Mouse (Mus musculus): Measurements from ENCODE around the gene H2-M5.

Gene H2-M5

GRCm38 (mm10) chr17:36989437-36989836, at the start of gene H2-M5:
TSS of gene H2-M5 (minus strand) at chr17:36989537.
- DNase-seq (ENCODE audit: low read depth, low spot score) = no peak

DNA sequence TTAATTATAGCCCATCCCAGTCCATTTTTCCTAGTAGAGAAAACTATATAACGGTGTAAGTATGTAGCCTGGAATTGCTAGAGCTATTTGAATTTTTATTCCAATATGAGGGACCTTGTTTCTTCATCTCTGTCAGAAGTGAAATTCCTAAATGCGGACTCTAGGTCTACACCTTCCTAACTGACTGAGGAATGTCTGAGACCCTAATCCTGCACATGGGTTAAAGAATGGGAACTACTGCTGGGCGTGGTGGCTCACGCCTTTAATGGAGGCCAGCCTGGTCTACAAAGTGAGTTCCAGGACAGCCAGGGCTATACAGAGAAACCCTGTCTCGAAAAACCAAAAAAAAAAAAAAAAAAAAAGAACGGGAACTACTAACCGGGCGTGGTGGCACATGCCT, 39.8 kb upstream of the H2-M5 start:
- DNase-seq (ENCODE audit: low read depth, low spot score) = no peak

GRCm38 (mm10) chr17:37028683-37029120, 39.4 kb upstream of the H2-M5 start:
- peak; percentile 99 for DNase-seq (ENCODE audit: low read depth, low spot score)

GRCm38 (mm10) chr17:37028212-37028611, 38.9 kb upstream of the H2-M5 start:
- DNase-seq (ENCODE audit: low read depth, low spot score) = no peak

- DNase-seq (ENCODE audit: low read depth, low spot score) = no peak
These were observed 38.1 kb upstream of the H2-M5 start for GRCm38 (mm10) chr17:37027486-37027885.

DNA sequence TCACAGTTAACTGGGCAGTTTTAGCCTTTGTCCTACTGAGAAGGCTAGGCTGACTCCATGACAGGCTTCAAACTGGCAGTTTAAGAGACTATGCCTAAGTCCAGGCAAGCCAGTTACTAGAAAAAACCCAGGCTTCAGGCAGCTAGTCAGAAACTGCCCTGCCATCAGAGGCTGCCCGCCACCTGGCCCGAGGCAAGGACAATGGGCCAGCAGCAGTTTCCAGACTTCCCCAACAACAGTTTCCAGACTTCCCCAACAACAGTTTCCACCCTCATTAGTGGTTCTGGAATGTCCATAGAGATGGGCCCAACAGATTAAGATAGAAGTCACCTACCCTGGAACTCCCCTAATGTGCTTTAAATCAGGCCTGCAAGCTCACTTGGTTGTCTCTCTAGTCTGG, 37.1 kb upstream of the H2-M5 start:
- DNase-seq (ENCODE audit: low read depth, low spot score) = no peak

DNA sequence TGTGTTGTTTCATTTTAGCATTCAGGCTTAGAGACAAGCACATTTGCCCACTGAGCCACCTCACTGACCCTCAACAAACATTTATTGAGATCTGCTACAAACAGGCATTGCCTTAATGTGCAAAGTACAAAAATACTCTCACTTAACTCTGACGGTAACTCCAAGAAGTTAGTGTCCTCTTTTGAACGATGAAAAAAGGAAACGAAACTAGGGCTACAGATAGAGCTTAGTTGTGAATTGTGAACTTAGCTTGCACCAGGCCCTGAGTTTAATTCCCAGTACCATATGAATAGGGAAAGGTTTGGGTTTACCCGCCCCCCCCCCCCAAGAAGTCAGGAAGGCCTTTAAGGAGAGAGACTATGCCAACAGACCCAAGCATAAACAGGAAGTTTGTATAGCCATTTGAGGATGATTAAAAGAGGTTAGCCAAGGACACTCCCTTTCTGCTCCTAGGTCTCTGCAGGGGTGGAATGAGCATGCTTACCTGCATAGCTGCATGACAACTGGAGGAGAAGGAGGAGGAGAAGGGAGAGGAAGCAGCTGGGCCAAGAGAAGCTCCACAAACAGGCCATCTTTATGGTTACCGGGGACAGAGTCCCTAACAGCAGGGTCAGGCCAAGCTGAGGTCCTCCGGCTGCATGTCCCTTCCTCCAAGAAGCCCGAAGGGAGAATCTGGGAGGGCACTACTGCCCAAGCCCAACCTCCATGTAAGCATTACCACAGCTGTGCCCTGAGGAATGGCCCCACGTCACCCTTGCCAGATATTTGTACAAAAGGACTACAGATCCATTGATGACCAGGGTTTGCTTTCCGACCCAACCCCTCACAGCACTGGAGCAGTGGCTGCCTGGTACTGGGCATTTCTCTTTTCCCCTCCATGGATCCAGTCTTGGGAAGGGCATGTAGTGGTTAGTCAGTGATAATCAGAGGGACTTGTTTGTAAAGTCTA, 33.6 kb upstream of the H2-M5 start, which contains the start of gene Mog:
TSS of gene Mog (minus strand) at position 771 of the 949 bp plus-strand sequence.
- DNase-seq (ENCODE audit: low read depth, low spot score) = no peak

GRCm38 (mm10) chr17:37019242-37019641, 29.9 kb upstream of the H2-M5 start:
- DNase-seq (ENCODE audit: low read depth, low spot score) = peak; percentile 49

DNA sequence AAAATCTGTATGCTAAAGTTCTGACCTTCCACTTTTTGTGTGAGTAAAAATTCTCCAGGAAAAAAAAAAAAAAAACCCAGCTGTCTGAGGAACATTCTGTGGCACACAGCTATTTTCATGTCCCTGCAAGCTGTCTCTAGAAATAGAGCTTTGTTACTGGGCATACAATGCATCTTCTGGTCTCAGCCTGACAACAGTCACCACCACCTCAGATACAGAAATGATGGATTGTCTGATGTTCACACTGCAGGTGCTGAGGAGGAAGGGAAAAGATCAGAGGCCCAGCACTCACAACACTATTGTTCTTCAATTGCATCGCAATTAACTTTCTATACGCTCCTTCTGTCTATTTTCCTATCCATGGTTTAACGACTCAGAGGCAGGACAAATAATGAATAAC, 29.0 kb upstream of the H2-M5 start:
- no peak for DNase-seq (ENCODE audit: low read depth, low spot score)

- no peak for DNase-seq (ENCODE audit: low read depth, low spot score)
These were observed 27.0 kb upstream of the H2-M5 start for GRCm38 (mm10) chr17:37016333-37016732.

DNA sequence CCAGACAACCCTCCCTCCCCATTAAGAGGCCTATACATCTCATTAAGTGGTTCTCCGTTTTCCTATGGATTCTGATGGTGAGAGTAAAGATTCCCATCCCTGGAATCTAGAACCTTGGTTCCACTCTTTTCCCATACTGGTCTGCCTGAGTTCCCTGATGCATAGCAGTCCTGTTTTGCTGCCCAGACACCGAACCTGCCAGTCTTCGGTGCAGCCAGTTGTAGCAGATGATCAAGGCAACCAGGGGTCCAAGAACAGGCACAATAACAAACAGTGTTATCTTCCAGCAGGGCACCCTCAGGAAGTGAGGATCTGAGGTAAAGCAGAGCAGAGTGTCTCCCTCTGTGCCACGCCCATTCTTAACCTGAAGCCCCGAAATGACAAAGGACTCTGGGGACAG, 22.8 kb upstream of the H2-M5 start:
- no peak for DNase-seq (ENCODE audit: low read depth, low spot score)

DNA sequence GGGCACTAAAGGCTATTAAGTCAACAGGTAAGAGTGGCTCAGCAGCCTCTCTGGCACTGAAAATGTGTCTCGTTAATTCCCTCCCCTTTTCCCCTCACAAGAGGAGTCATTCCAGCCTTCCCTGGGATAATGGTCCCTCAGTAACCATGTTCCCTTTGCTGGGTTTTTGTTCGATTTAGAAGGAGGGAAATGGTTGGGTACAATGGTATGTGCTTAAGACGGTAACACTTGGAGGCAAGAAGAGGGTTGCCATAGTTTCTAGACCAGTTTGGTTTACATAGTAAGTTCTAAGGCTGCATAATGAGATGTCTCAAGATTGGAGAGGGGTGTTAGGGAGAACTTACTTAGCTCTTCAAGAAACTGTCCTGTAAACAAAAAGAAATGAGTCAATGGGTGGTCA, 22.4 kb upstream of the H2-M5 start:
- no peak for DNase-seq (ENCODE audit: low read depth, low spot score)

GRCm38 (mm10) chr17:37009460-37010042, 20.2 kb upstream of the H2-M5 start:
- no peak for DNase-seq (ENCODE audit: low read depth, low spot score)

- no peak for DNase-seq (ENCODE audit: low read depth, low spot score)
These were observed 18.8 kb upstream of the H2-M5 start for GRCm38 (mm10) chr17:37008161-37008560.

DNA sequence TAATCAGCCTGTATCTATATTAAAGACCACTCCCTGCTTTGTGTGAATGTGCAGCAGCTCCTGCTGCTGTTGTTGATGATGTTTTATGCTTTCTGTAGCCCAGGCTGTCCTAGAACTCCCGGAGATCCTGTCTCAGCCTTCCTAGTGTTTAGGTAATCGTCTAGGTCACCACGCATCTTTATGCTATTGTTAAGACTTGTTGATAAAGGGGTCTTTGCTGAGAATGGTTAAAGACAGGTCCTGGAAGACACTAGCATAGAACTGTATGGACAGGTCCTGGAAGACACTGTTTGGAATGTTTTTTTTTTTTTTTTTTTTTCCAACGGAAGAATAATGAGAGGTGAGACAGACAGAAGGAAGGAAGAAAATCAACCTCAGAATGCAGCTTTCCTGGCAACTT, 14.0 kb upstream of the H2-M5 start:
- no peak for DNase-seq (ENCODE audit: low read depth, low spot score)

DNA sequence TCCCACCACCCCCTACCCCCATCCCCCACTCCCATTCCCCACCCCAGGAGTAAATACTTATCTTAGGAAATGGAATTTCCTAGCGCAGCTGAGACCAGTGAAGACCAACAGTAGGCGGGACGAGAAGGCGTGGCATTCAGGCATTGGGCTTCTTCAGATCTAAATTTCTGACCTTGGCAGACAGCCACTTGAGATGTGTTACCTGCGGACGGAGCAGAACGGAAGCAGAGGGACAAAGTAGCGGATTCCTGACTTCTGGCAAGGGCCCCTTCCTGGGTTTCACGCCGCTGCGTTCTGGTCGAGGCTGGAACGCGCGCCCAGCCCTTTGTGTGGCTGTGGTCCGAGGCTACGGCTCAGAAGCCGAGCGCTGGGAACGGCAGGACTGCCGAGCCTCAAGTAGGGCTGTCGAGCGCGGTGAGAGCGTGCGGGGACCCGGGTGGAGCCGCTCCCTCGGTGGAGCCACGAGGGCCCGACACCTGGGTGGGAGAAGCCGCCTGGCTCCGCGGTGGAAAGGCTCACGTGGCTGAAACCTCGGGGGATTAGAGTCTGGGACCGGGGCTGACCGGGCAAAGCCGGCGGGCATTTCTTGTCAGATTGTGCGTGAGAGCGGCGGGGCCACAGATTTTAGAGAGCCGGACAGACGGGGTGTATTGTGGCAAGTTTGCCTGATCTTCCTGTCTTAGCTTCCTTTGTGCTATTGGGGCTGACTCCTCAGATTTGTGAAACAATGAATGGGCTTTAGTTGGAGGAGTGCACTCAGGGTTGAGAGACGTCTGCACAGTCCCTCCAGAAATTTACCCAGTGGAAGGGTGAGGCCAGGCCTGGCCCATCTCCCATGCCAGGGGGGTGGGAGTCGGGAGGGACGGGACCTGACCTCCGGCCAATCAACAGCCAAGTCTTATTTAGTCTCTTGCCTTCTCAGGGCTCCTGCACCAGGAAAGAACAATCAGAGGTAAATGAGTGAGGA, 13.3 kb upstream of the H2-M5 start:
- peak; percentile 93 for DNase-seq (ENCODE audit: low read depth, low spot score)

GRCm38 (mm10) chr17:37000863-37001262, 11.5 kb upstream of the H2-M5 start, which contains the start of gene Zfp57:
TSS of gene Zfp57 (plus strand) at chr17:37001163.
- DNase-seq (ENCODE audit: low read depth, low spot score) = no peak

GRCm38 (mm10) chr17:36998477-36998876, 9.1 kb upstream of the H2-M5 start:
- no peak for DNase-seq (ENCODE audit: low read depth, low spot score)

DNA sequence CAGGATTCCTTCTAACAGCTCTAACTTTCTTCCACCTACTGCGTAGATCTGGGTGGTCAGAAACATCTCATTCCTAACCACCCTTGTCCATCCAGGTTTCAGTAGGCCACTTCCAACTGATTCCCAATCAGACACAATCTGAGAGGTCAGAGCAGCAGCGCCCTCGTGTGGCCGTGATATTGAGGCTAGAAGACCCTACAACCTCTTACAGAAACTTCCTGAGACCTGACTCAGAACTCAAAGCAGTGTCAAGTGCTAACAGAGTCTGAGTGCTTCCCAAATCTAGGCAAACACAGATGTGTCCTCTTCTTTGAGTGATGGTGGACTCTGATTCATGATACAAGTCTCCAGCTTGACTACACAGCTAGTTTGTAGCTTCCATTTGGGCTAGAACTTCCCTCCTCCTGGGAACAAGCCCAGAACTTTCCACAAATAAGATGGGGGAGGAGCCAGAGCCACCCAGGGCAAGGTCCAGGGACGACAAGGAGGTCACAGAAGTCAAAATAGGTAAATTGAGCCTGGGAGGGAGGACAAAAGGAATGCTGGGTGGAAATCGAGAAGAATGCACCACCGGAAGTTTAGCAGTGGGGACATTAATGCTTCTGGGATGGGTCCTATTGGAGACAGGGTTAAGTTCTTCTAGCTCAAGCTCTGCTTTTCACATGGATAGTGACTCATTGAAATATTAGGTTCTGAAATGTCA, 7.8 kb upstream of the H2-M5 start:
- peak; percentile 95 for DNase-seq (ENCODE audit: low read depth, low spot score)

GRCm38 (mm10) chr17:36995448-36995847, 6.1 kb upstream of the H2-M5 start:
- no peak for DNase-seq (ENCODE audit: low read depth, low spot score)

GRCm38 (mm10) chr17:36994528-36994927, 5.2 kb upstream of the H2-M5 start:
- DNase-seq (ENCODE audit: low read depth, low spot score) = no peak

Measured in 3T3-L1 (cell line).